Mouse (Mus musculus): ENCODE measurements around the gene Gm44511.

Gene Gm44511

GRCm38 (mm10) chr6:128826132-128826531 lies at the start of gene Gm44511, which contains the start of gene Klrb1b:
Gene Gm44511 (minus strand): TSS chr6:128826315.
Gene Klrb1b (minus strand): TSS chr6:128826331.
- ChIA-PET CTCF (interaction anchor here in 1 of 4 experiments (0.6 kb wide), 1 partner anchor 20 kb away, joined by 3 read pairs; no protein-coding TSS in a partner anchor), POLR2A (interaction anchor here in 1 of 4 experiments (1.6 kb wide), 1 partner anchor 17 kb away, joined by 3 read pairs; no protein-coding TSS in a partner anchor)

- CTCF ChIA-PET: no interaction called here
Observed at GRCm38 (mm10) chr6:128871910-128872610, 45.9 kb upstream of the Gm44511 start.

GRCm38 (mm10) chr6:128868861-128869260 lies 42.7 kb upstream of the Gm44511 start:
- ChIA-PET POLR2A (interaction anchor here in 2 of 4 experiments (0.6 kb wide), 2 partner anchors 29 to 553 kb away, joined by 4 read pairs; no protein-coding TSS in a partner anchor), CTCF (interaction anchor here in 1 of 4 experiments (0.6 kb wide), 1 partner anchor 402 kb away, joined by 4 read pairs; no protein-coding TSS in a partner anchor)

More at GRCm38 (mm10) chr6:128871910-128872610, 45.9 kb upstream of the Gm44511 start:
- POLR2A ChIA-PET: interaction anchor here in 1 of 4 experiments (0.7 kb wide), 1 partner anchor 821 kb away, joined by 3 read pairs; no protein-coding TSS in a partner anchor

- POLR2A ChIA-PET: no interaction called here
Observed at GRCm38 (mm10) chr6:128857976-128858375, 31.9 kb upstream of the Gm44511 start.

GRCm38 (mm10) chr6:128856250-128856649 lies 30.1 kb upstream of the Gm44511 start:
- POLR2A ChIA-PET: interaction anchor here in 1 of 4 experiments (1.4 kb wide), 1 partner anchor 11 kb away, joined by 4 read pairs; no protein-coding TSS in a partner anchor
- CTCF ChIA-PET: interaction anchor here in 1 of 4 experiments (0.6 to 1.6 kb wide), 2 partner anchors 11 to 18 kb away, joined by 3 to 5 read pairs; no protein-coding TSS in a partner anchor

More at GRCm38 (mm10) chr6:128857976-128858375, 31.9 kb upstream of the Gm44511 start:
- CTCF ChIA-PET: no interaction called here

- POLR2A ChIA-PET: interaction anchor here in 1 of 4 experiments (0.6 to 1.0 kb wide), 2 partner anchors 261 to 618 kb away, joined by 3 read pairs; no protein-coding TSS in a partner anchor
Observed at GRCm38 (mm10) chr6:128855477-128855876, 29.4 kb upstream of the Gm44511 start.

GRCm38 (mm10) chr6:128854895-128855294 lies 28.8 kb upstream of the Gm44511 start:
- ChIA-PET POLR2A (interaction anchor here in 1 of 4 experiments (0.6 to 1.0 kb wide), 2 partner anchors 262 to 619 kb away, joined by 3 read pairs; no protein-coding TSS in a partner anchor), CTCF (interaction anchor here in 3 of 4 experiments (0.5 to 1.3 kb wide), 6 partner anchors 9 to 400 kb away, joined by 3 to 4 read pairs (median 3); no protein-coding TSS in a partner anchor)

More at GRCm38 (mm10) chr6:128855477-128855876, 29.4 kb upstream of the Gm44511 start:
- CTCF ChIA-PET: interaction anchor here in 3 of 4 experiments (0.6 to 1.6 kb wide), 4 partner anchors 10 to 384 kb away, joined by 3 to 5 read pairs (median 3); no protein-coding TSS in a partner anchor

- ChIA-PET CTCF (interaction anchor here in 2 of 4 experiments (0.5 to 1.3 kb wide), 5 partner anchors 9 to 400 kb away, joined by 3 to 5 read pairs (median 4); no protein-coding TSS in a partner anchor), POLR2A (interaction anchor here in 2 of 4 experiments (1.0 to 1.1 kb wide), 2 partner anchors 9 to 263 kb away, joined by 3 read pairs; no protein-coding TSS in a partner anchor)
Observed at GRCm38 (mm10) chr6:128854024-128854820, 28.1 kb upstream of the Gm44511 start.

- ChIA-PET POLR2A (no interaction called here), CTCF (interaction anchor here in 1 of 4 experiments (1.3 kb wide), 1 partner anchor 385 kb away, joined by 5 read pairs; no protein-coding TSS in a partner anchor)
Observed at GRCm38 (mm10) chr6:128852766-128853165, 26.7 kb upstream of the Gm44511 start.

- ChIA-PET POLR2A (interaction anchor here in 1 of 4 experiments (1.0 to 1.1 kb wide), 2 partner anchors 9 to 35 kb away, joined by 3 read pairs; no protein-coding TSS in a partner anchor), CTCF (interaction anchor here in 3 of 4 experiments (0.6 to 1.7 kb wide), 3 partner anchors 42 to 1267 kb away, joined by 3 to 7 read pairs (median 5); no protein-coding TSS in a partner anchor)
Observed at GRCm38 (mm10) chr6:128851151-128851550, 25.0 kb upstream of the Gm44511 start.

GRCm38 (mm10) chr6:128850671-128851070 lies 24.6 kb upstream of the Gm44511 start:
- POLR2A ChIA-PET: interaction anchor here in 1 of 4 experiments (1.1 kb wide), 1 partner anchor 35 kb away, joined by 3 read pairs; no protein-coding TSS in a partner anchor
- CTCF ChIA-PET: interaction anchor here in 2 of 4 experiments (0.9 to 1.8 kb wide), 6 partner anchors 42 to 513 kb away, joined by 3 to 10 read pairs (median 4); no protein-coding TSS in a partner anchor

GRCm38 (mm10) chr6:128849902-128850301 lies 23.8 kb upstream of the Gm44511 start:
- CTCF ChIA-PET: interaction anchor here in 3 of 4 experiments (0.5 to 1.8 kb wide), 8 partner anchors 20 to 514 kb away, joined by 3 to 10 read pairs (median 3); no protein-coding TSS in a partner anchor
- POLR2A ChIA-PET: interaction anchor here in 1 of 4 experiments (0.5 kb wide), 1 partner anchor 381 kb away, joined by 3 read pairs; no protein-coding TSS in a partner anchor

GRCm38 (mm10) chr6:128847401-128847800 lies 21.3 kb upstream of the Gm44511 start:
- ChIA-PET POLR2A (no interaction called here), CTCF (interaction anchor here in 1 of 4 experiments (0.6 kb wide), 1 partner anchor 483 kb away, joined by 7 read pairs; no protein-coding TSS in a partner anchor)

- CTCF ChIA-PET: interaction anchor here (0.5 to 2.7 kb wide), 31 partner anchors 8 to 436 kb away, joined by 3 to 21 read pairs (median 5); partner anchors contain the start of gene Klrb1 (in 1 of the 4)
Observed at GRCm38 (mm10) chr6:128845998-128846542, 20.0 kb upstream of the Gm44511 start.

GRCm38 (mm10) chr6:128845319-128845979 lies 19.3 kb upstream of the Gm44511 start:
- POLR2A ChIA-PET: interaction anchor here in 2 of 4 experiments (0.7 to 1.4 kb wide), 11 partner anchors 8 to 1734 kb away, joined by 3 to 5 read pairs (median 3); no protein-coding TSS in a partner anchor
- CTCF ChIA-PET: interaction anchor here (0.5 to 2.7 kb wide), 39 partner anchors 9 to 511 kb away, joined by 3 to 21 read pairs (median 5); partner anchors contain the start of gene Klrb1 (in 1 of the 4)

More at GRCm38 (mm10) chr6:128845998-128846542, 20.0 kb upstream of the Gm44511 start:
- POLR2A ChIA-PET: interaction anchor here in 2 of 4 experiments (0.7 to 0.9 kb wide), 4 partner anchors 11 to 1734 kb away, joined by 3 to 5 read pairs (median 4); no protein-coding TSS in a partner anchor

GRCm38 (mm10) chr6:128844586-128845080 lies 18.5 kb upstream of the Gm44511 start:
- ChIA-PET POLR2A (interaction anchor here in 2 of 4 experiments (0.8 to 1.4 kb wide), 7 partner anchors 9 to 393 kb away, joined by 3 to 4 read pairs (median 3); no protein-coding TSS in a partner anchor), CTCF (interaction anchor here (0.7 to 2.7 kb wide), 28 partner anchors 10 to 411 kb away, joined by 3 to 21 read pairs (median 5); no protein-coding TSS in a partner anchor)
